Mouse (Mus musculus): ENCODE measurements around the gene Eef2k.

The Eef2k gene

GRCm38 (mm10) chr7:120842345-120843036, at the start of gene Eef2k:
Gene Eef2k, plus strand, starts transcription at chr7:120842831.
- peak; percentile 95 for DNase-seq (ENCODE audit: extremely low read depth, insufficient read length, low spot score)

GRCm38 (mm10) chr7:120795544-120795943, 47.1 kb upstream of the Eef2k start:
- DNase-seq (ENCODE audit: extremely low read depth, insufficient read length, low spot score), result no peak

GRCm38 (mm10) chr7:120796369-120796768, 46.3 kb upstream of the Eef2k start:
- no peak for DNase-seq (ENCODE audit: extremely low read depth, insufficient read length, low spot score)

- no peak for DNase-seq (ENCODE audit: extremely low read depth, insufficient read length, low spot score)
These were observed 39.4 kb upstream of the Eef2k start for GRCm38 (mm10) chr7:120803268-120803667.

GRCm38 (mm10) chr7:120809705-120810104, 32.9 kb upstream of the Eef2k start:
- DNase-seq (ENCODE audit: extremely low read depth, insufficient read length, low spot score), result no peak

- DNase-seq (ENCODE audit: extremely low read depth, insufficient read length, low spot score), result no peak
These were observed 30.7 kb upstream of the Eef2k start, which contains the start of gene Gm5737 for GRCm38 (mm10) chr7:120811834-120812415. Gene Gm5737, plus strand, starts transcription at chr7:120812365.

- no peak for DNase-seq (ENCODE audit: extremely low read depth, insufficient read length, low spot score)
These were observed 25.1 kb upstream of the Eef2k start for GRCm38 (mm10) chr7:120817552-120817951.

- DNase-seq (ENCODE audit: extremely low read depth, insufficient read length, low spot score), result no peak
These were observed 23.2 kb upstream of the Eef2k start for GRCm38 (mm10) chr7:120819386-120819785.

GRCm38 (mm10) chr7:120823248-120823647, 19.4 kb upstream of the Eef2k start:
- no peak for DNase-seq (ENCODE audit: extremely low read depth, insufficient read length, low spot score)

GRCm38 (mm10) chr7:120825097-120825496, 17.5 kb upstream of the Eef2k start:
- DNase-seq (ENCODE audit: extremely low read depth, insufficient read length, low spot score), result no peak

- DNase-seq (ENCODE audit: extremely low read depth, insufficient read length, low spot score), result peak; percentile 33
These were observed 16.2 kb upstream of the Eef2k start for GRCm38 (mm10) chr7:120826408-120826807.

GRCm38 (mm10) chr7:120830431-120831381, 11.9 kb upstream of the Eef2k start:
- DNase-seq (ENCODE audit: extremely low read depth, insufficient read length, low spot score), result peak; percentile 50

GRCm38 (mm10) chr7:120834426-120834825, 8.2 kb upstream of the Eef2k start:
- no peak for DNase-seq (ENCODE audit: extremely low read depth, insufficient read length, low spot score)

GRCm38 (mm10) chr7:120834863-120835372, 7.7 kb upstream of the Eef2k start:
- peak; percentile 61 for DNase-seq (ENCODE audit: extremely low read depth, insufficient read length, low spot score)

- DNase-seq (ENCODE audit: extremely low read depth, insufficient read length, low spot score), result peak; percentile 85
These were observed 6.9 kb upstream of the Eef2k start for GRCm38 (mm10) chr7:120835449-120836359.

GRCm38 (mm10) chr7:120836361-120836760, 6.3 kb upstream of the Eef2k start:
- no peak for DNase-seq (ENCODE audit: extremely low read depth, insufficient read length, low spot score)

- no peak for DNase-seq (ENCODE audit: extremely low read depth, insufficient read length, low spot score)
These were observed 4.0 kb upstream of the Eef2k start for GRCm38 (mm10) chr7:120838436-120839160.

GRCm38 (mm10) chr7:120839786-120840185, 2.8 kb upstream of the Eef2k start:
- DNase-seq (ENCODE audit: extremely low read depth, insufficient read length, low spot score), result no peak

GRCm38 (mm10) chr7:120843037-120843621, 498 bp downstream of the Eef2k start:
- DNase-seq (ENCODE audit: extremely low read depth, insufficient read length, low spot score), result peak; percentile 87
